Mouse (Mus musculus) ovary, postnatal 10 days (tissue): ENCODE data around the gene Lfng.

Source experiments
- DNase-seq: peaks from one replicate; pipeline ENCODE4 v3.0.0; 2022; ENCODE audit warnings: low spot score

The Lfng gene

DNA sequence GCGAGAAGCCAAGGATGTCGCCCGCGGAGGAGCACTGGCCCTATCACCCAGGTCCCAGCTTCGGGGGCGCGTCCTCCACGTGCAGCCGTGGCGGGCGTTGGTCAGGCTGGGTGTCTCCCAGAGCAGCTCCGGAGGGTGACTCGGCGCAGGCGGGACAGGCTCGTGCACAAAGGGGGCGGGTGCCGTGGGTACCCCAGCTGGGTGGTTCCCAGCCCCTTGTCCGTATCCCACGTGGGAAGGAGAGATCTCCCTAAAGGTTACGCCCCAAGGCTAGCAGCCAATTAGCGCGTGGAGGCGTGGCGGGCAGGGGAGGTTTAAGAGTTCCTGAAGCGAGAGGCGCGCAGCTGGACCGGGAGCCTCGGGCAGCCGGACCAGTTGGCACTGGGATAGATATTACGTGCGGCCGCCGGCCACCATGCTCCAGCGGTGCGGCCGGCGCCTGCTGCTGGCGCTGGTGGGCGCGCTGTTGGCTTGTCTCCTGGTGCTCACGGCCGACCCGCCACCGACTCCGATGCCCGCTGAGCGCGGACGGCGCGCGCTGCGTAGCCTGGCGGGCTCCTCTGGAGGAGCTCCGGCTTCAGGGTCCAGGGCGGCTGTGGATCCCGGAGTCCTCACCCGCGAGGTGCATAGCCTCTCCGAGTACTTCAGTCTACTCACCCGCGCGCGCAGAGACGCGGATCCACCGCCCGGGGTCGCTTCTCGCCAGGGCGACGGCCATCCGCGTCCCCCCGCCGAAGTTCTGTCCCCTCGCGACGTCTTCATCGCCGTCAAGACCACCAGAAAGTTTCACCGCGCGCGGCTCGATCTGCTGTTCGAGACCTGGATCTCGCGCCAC lies at the start of gene Lfng:
Lfng (plus strand) TSS at position 320 of the 835 bp plus-strand sequence.
- peak; percentile 86 for DNase-seq

- no peak for DNase-seq
These were observed 44.5 kb upstream of the Lfng start for GRCm38 (mm10) chr5:140562601-140563000.

- no peak for DNase-seq
These were observed 42.2 kb upstream of the Lfng start, which contains the start of gene Grifin for GRCm38 (mm10) chr5:140564896-140565295. TSS of gene Grifin (minus strand) at chr5:140565071.

DNA sequence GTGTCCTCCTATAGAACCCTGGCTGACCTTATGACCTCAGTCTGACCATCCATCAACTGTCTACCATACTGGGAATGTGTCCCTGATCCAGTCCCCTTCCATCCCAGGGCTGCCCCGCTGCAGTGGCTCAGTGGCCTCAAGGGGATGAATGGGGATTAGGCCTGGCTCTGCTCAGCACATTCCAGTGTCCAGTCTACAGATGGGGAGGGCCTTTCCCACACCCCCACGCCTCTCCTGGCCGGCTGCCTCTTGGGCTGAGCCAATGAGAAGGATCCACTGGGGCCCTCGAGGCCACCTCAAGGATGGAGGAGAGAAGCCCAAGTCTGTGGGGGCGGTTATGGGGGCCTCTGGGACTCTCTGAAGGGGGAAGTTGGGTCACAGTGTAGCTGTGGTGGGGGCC lies 41.7 kb upstream of the Lfng start:
- DNase-seq: peak; percentile 55

- DNase-seq: no peak
These were observed 41.3 kb upstream of the Lfng start for GRCm38 (mm10) chr5:140565856-140566255.

- DNase-seq: no peak
These were observed 40.8 kb upstream of the Lfng start for GRCm38 (mm10) chr5:140566271-140566670.

- DNase-seq: no peak
These were observed 39.8 kb upstream of the Lfng start for GRCm38 (mm10) chr5:140567321-140567720.

DNA sequence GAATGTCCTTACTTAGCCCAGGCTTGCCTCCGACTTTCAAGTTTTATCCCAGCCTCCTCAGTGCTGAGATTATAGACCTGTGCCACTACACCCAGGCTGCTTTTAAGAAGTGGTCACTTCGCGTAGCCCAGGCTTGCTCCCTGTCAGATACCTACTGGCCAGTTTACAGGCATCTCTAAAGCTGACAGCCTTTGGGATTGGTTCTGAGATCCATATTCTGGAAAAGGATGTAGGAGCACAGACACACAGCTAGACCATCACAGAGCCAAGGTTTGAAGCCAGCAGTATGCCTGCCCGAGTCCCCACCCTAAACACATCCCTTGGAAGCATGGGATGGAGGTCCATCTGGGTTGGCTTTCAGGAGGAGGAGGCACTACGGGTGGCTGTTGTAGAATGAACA lies 39.4 kb upstream of the Lfng start:
- no peak for DNase-seq

GRCm38 (mm10) chr5:140568321-140568970 lies 38.7 kb upstream of the Lfng start:
- DNase-seq: peak; percentile 29

GRCm38 (mm10) chr5:140569032-140569595 lies 38.0 kb upstream of the Lfng start:
- DNase-seq: no peak

- no peak for DNase-seq
These were observed 36.8 kb upstream of the Lfng start for GRCm38 (mm10) chr5:140570223-140570870.

DNA sequence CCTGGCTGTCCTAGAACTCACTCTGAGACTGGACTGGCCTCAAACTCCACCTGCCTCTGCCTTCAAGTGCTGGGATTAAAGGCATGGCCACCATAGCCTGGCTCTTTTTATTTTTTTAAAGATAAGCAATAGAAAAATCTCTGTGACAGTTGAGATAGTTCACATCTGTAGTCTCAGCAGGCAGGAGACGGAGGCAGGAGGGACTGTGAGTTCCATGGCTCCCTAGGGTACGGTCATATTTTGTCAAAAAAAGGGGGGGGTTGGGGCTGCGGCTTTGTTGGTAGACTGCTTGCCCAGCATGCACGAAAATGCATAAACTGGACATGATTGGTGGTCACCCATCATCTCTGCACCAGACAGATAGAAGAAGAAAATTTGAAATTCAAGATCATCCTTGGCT lies 35.9 kb upstream of the Lfng start:
- DNase-seq: no peak

DNA sequence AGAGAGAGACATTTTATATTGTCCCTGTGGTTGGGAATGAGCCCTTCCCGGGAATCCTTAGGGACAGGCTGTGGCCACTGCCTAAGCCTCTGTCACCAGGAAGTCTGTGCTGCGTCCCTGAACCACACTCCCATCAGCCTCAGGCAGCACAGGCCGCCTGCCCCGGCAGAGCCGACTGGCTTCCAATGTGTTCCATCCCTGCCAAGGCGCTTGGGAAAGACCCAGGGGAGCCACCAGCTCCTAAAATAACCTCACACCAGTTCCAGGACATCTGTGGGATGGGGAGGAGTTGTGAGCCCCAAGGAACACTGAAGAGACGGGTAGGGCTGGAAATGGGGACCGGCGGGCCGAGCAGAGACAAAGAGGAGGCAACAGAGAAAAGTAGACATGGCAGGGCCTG lies 35.4 kb upstream of the Lfng start:
- no peak for DNase-seq

GRCm38 (mm10) chr5:140572611-140573010 lies 34.5 kb upstream of the Lfng start:
- no peak for DNase-seq

DNA sequence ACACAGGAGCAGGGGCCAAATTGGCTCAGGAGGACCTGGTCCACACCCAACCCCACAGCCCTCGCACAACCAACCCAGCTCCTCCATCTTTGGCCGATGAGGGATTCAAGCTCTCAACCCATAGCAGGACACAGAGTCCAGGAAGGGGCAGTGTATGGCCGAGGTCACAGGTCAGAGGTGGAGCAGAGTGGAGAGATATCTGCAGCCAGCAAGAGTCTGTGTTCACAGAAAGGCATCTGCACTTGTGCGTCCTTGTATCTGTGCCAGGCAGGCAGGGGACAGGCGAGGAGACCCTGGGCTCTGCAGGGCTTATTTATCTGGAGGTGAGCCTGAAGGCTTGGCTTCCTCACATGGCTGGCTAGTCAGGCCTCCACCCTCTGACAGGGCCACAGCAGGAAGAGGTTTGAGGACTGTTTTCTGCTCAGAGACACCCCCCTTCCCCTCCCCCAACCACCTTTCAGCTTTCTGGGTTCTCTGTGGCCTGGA lies 31.7 kb upstream of the Lfng start:
- DNase-seq: no peak

DNA sequence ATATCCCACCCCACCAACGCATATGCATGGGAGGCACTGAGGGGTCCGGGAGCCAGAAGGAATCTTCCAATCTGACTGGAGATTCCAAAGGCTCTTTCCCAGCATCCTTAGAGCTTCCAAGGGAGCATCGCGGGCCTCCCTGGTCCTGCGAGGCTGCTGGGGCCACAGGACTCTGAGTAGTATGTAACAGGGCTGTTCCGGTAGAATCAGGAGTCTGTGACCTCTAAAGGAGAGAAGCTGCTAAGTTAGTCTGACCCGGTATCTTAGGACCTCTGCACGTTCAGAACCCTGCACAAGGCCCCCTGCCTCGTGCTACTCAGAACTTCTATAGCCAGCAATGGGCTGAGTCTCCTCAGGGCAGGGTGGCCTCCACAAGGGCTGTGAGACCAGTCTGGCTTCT lies 27.9 kb upstream of the Lfng start:
- no peak for DNase-seq

GRCm38 (mm10) chr5:140579771-140580170 lies 27.3 kb upstream of the Lfng start:
- DNase-seq: no peak

GRCm38 (mm10) chr5:140581569-140581968 lies 25.6 kb upstream of the Lfng start:
- no peak for DNase-seq

DNA sequence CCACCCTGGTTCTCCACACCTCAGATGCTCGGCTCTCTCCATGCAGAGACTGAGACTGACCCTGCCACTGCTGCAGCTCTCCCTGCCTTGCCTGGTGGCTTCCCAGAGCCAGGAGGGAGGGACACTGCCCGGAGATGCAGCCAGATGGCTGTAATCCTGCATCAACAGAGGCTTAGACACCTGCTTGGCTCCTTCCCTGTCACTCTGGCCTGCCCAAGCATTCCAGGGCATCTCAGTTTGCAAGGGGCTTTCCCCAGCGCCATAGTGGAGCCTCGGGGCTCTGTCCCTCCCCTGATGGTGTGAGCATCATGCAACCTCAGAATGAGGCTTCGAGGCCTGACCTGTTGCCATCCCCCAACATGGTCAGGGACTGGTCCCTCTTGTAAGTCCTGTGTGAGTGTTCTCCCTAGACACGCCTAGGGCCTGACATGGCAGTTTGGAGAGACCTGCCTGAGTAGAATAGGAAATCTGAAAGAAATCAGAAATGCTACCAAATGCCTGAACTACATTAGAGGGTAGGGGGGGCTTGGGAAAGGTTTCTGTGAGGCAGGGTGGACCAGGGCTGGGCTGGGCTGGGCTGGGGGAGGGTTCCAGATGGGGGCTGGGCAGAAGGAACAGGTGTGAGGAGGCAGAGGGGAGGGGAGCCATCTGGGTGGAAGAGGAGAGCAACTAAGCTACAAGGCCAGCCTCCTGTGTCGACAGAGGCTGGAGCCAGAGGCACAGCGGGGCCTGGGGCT lies 24.0 kb upstream of the Lfng start:
- DNase-seq: no peak

- DNase-seq: no peak
These were observed 23.3 kb upstream of the Lfng start for GRCm38 (mm10) chr5:140583732-140584368.

- no peak for DNase-seq
These were observed 17.9 kb upstream of the Lfng start for GRCm38 (mm10) chr5:140589082-140589774.
